In genomic region chrX:11959871-11960552, GRCm38 (mm10) we compare ENCODE assay signal across 22 mouse cellular contexts.
DNase-seq lines count a peak whose midpoint lies in the region; ATAC-seq lines count a peak whose summit lies in the region.
"Had no signal": no experiment of that assay in that cellular context is flagged by ENCODE, and none has a peak within 500 bp of the region (broad histone marks: within the 10 kb centered on the region; RNA-seq: fewer than 3 reads in every experiment).

No protein-coding gene starts in this region.

- intact Hi-C loops in left cerebral cortex, postnatal 14 days (cut with DNase I): no loop called here
- intact Hi-C loops in left cerebral cortex, postnatal 10 days (cut with DNase I): no loop called here

- no peak for DNase-seq in frontal cortex, postnatal 10 days (ENCODE audit: low spot score in 2 of 2)
- DNase-seq in left cerebral cortex, postnatal 14 days (ENCODE audit: low spot score in 2 of 2): peak; percentile 4 to 14
- DNase-seq in left cerebral cortex, postnatal 10 days (ENCODE audit: extremely low spot score in 1 of 2, low spot score in 2 of 2): no peak
- DNase-seq in 3134 (ENCODE audit: extremely low read depth, insufficient read length, low spot score): peak; percentile 28
- peak; percentile 64 for DNase-seq in brain, adult 2 months (ENCODE audit: low read depth, low spot score)
- DNase-seq in gastrocnemius, postnatal 10 days: no peak
- no peak for DNase-seq in cerebellum, adult 9-11 months
- DNase-seq: adrenal gland, postnatal 10 days; cerebellum, adult 11 months; cerebellum, adult 9-10 months; gastrocnemius, postnatal 14 days; heart, postnatal 36 days; kidney, adult 9 months; kidney, postnatal 14 days; lung, postnatal 36 days; thymus, adult 2 months; thymus, postnatal 36 days had no signal

- peak; percentile 89 for ATAC-seq in frontal cortex, adult (ENCODE audit: low TSS enrichment)
- ATAC-seq: forebrain, embryonic 16.5 days; hindbrain, postnatal 0 days; intestine, embryonic 16.5 days; Patski had no signal

Comparison
In these comparisons a context has a peak if more than half of its experiments do, and no peak if none do; other contexts are left out.
1. DNase-seq: peak in left cerebral cortex, postnatal 14 days (2 of 2), 3134 (single experiment) and brain, adult 2 months (single experiment); none in frontal cortex, postnatal 10 days (0 of 2), left cerebral cortex, postnatal 10 days (0 of 2), gastrocnemius, postnatal 10 days (single experiment) and cerebellum, adult 9-11 months (single experiment).